Mouse (Mus musculus) embryo, embryonic 9.5 days (tissue): Measurements from ENCODE around the gene Amph.
"Not testable (repeated sequence)": the region's sequence is repeated elsewhere in the genome, so short reads cannot be mapped to it uniquely, and the experiment has no call there.

ENCODE experiments used
- DNase-seq: peaks from one replicate; pipeline ENCODE4 v3.0.0-alpha.2; 2017; ENCODE audit errors: extremely low spot score

Gene Amph

GRCm38 (mm10) chr13:18948171-18949028 lies at the start of gene Amph:
Gene Amph (plus strand): TSS chr13:18948205.
- DNase-seq, result peak; percentile 84

GRCm38 (mm10) chr13:18903623-18904022 lies 44.4 kb upstream of the Amph start:
- no peak for DNase-seq

GRCm38 (mm10) chr13:18914774-18915173 lies 33.2 kb upstream of the Amph start:
- no peak for DNase-seq

GRCm38 (mm10) chr13:18933191-18933590 lies 14.8 kb upstream of the Amph start:
- DNase-seq, result not testable (repeated sequence)

DNA sequence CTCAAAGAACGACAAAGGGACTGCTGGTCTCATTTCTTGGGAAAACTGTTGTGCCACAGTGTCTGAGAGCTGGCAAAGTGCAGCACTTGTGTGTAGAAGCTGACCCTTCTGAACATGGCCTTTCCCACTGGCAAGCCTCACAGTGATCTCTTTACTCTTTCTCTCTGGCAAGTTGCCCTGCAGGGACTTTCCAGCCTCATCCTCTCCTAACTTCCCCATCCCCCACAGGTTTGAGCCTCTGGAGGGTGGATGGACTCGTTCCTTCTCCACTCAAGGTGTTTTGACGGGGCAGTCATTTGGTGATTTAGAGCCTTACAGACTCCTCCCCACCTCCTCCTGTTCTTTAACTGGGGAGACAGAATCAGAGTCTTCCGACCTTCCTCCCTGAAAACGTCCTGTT lies 319 bp upstream of the Amph start:
- DNase-seq, result no peak

DNA sequence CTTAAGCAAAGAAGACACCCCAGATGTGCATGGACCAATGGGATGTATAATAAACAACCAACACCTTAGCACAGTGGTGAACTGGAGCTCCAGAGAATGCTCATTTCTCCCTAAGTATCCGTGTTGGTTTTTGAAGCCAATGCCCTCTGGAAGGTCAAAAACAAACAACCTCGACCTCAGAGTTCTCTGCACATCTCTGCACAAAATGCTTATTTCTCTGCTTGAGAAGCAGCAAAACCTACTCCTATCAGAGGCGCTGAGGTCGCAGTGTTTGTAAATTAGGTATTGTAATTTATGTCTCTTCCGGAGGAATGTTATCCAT lies 985 bp downstream of the Amph start:
- DNase-seq, result no peak

- no peak for DNase-seq
Observed at GRCm38 (mm10) chr13:18949626-18950200, 1.7 kb downstream of the Amph start.

DNA sequence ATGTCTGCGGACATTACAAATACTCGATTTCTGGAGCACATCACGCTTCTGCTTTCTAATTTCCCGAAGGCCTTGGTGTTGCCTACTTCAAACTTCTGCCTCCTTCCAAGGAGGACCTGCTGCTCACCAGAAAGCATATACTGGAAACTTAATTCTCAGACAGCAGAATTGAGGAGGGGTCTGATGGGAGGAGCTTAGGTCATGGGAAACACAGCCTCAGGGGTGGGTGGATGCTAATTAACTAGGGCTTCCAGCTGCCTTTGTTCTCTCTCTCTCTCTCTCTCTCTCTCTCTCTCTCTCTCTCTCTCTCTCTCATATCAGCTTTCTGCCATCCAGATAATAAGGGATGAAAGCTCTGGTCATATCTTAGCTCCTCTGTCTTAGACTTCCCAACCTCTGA lies 5.6 kb downstream of the Amph start:
- DNase-seq, result no peak

GRCm38 (mm10) chr13:18956065-18956913 lies 8.3 kb downstream of the Amph start:
- DNase-seq, result no peak

DNA sequence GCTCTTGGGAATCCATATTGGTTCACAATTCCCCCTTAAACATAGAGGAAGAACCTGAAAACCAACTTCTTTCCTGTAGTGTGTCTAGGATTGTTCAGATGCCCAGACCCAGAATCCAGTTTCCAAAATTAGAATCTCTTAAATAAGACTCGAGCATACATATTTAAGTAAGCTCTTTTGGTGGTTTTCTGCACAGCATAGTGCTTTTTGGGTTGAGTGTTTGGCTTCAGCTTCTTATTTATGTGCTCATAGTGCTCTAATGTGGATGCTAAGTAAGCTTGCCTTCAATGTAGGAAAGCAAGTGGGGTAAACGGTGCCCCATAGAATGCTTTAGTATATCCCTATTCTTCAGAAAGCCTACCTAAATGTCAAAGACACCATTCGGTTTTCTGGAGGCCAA lies 9.0 kb downstream of the Amph start:
- no peak for DNase-seq

DNA sequence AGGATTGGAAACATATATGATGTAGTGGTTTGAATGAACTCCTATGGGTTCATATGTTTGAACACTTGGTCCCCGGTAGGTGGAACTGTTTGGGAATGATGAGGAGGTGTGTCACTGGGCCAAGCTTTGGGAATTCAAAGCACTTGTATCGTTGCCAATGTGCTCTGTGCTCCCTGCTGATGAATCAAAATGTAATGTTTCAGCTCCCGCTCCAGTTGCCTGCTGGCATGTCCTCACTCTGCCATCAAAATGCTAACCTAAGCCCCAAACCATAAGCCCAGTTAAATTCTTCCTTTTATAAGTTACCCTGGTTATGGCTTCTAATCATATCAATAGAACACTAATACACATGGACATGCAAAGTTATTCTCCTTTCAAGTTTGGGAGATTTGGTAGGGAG lies 24.6 kb downstream of the Amph start:
- no peak for DNase-seq

GRCm38 (mm10) chr13:18974351-18974750 lies 26.3 kb downstream of the Amph start:
- DNase-seq, result no peak

- DNase-seq, result no peak
Observed at GRCm38 (mm10) chr13:18987266-18987665, 39.3 kb downstream of the Amph start.

DNA sequence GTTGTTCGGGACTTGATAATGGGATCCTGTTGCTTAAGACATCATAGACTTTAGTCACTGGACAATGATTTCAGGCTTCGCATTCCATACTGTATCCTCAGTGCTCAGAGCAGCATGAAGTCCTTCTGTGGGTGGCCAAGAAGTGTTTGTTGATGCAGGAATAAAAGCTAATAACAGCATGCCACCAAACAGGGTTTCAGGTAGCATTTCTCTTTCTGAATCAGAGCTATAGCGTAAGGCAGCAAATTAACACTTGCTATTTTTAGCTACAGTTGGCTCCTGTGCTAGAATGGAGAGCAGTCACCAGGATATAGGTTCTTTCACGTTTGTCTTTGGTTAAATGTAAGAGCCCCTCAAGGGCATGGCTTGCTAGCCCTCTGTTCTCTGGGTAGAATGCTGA lies 40.3 kb downstream of the Amph start:
- no peak for DNase-seq

- peak; percentile 20 for DNase-seq
Observed at GRCm38 (mm10) chr13:18989185-18989714, 41.2 kb downstream of the Amph start.

GRCm38 (mm10) chr13:19002502-19002901 lies 54.5 kb downstream of the Amph start:
- no peak for DNase-seq

DNA sequence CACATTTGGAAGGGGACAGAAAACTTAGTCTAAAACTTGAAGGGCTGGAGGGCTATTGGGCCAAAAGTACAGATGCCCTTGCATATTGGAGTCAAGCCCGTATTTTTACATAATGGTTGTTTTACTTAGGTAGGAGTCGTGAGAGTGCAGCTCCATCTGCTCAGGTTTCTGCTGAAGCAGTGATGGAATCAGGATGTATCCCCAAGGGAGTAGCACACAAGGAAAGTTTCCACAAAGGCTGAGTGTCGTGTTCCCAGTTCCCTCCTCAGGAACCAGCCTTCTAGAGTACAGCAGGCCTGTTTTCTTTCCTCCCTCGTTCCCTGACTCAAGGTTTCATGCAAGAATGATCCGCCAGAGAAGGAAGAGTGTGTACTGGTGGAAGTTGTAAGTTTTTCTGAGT lies 56.4 kb downstream of the Amph start:
- DNase-seq, result no peak

GRCm38 (mm10) chr13:19008440-19008839 lies 60.4 kb downstream of the Amph start:
- no peak for DNase-seq

GRCm38 (mm10) chr13:19014825-19015375 lies 66.9 kb downstream of the Amph start:
- DNase-seq, result no peak

GRCm38 (mm10) chr13:19021529-19021928 lies 73.5 kb downstream of the Amph start:
- no peak for DNase-seq

GRCm38 (mm10) chr13:19022310-19022709 lies 74.3 kb downstream of the Amph start:
- no peak for DNase-seq

GRCm38 (mm10) chr13:19025091-19025688 lies 77.2 kb downstream of the Amph start:
- no peak for DNase-seq
